Comparison of ENCODE assay signal across 11 mouse cellular contexts in the genomic region with DNA sequence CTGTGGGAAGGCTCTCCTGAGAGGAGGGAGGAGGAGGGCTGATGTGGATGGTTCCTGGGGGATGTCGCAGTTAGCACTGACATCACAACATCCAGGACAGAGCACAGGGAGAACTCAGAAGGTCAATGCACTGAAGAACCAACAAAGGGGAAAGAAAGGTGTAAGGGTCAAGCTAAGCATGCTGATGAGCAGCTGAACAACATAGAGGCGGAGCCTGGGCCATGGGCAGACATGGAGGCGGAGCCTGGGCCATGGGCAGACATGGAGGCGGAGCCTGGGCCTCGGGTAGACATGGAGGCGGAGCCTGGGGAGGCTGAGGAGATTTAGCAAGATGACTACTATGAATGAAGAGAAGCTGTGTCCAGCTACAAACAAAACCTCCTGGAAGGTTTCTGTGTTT. TPM values are rescaled to one million over a fixed set of nuclear protein-coding genes. Genes with fewer than 3 reads are reported as not detected.
DNase-seq lines count a peak whose midpoint lies in the region; ATAC-seq and TF ChIP-seq lines count a peak whose summit lies in the region.
"Had no signal": no experiment of that assay in that cellular context is flagged by ENCODE, and none has a peak within 500 bp of the region (broad histone marks: within the 10 kb centered on the region; RNA-seq: fewer than 3 reads in every experiment).

No protein-coding gene starts in this region.

- no peak overlapping the region for H3K4me2 ChIP-seq in heart, embryonic 11.5 days

- no peak overlapping the region for H3K27ac ChIP-seq in heart, embryonic 11.5 days (ENCODE audit: low read depth, low read length)
- no peak overlapping the region for H3K27ac ChIP-seq in thymus, adult 2 months (ENCODE audit: control insufficient read depth, insufficient read depth, low read length)

- H3K36me3 ChIP-seq in heart, embryonic 11.5 days (ENCODE audit: control insufficient read depth, insufficient read depth, low read length): no peaks in the 10 kb centered on the region
- H3K36me3 ChIP-seq in thymus, adult 2 months (ENCODE audit: control insufficient read depth, insufficient read depth, low read length): no peaks in the 10 kb centered on the region

- no peaks in the 10 kb centered on the region for H3K27me3 ChIP-seq in heart, embryonic 11.5 days (ENCODE audit: control insufficient read depth, insufficient read depth, low read length)
- no peaks in the 10 kb centered on the region for H3K27me3 ChIP-seq in thymus, adult 2 months (ENCODE audit: control insufficient read depth, insufficient read depth, low read length)

- DNase-seq in heart, adult 8-10 months (ENCODE audit: low spot score): no peak
- peak; percentile 21 for DNase-seq in thymus, postnatal 14 days
- DNase-seq in thymus, adult 2 months: no peak
- peak; percentile 89 for DNase-seq in liver
- peak; percentile 54 for DNase-seq in testis, postnatal 10 days (ENCODE audit: low spot score)
- no peak for DNase-seq in layer of hippocampus, adult 11-12 months (ENCODE audit: low spot score)
- no peak for DNase-seq in layer of hippocampus, postnatal 10 days (ENCODE audit: low spot score in 2 of 2)
- DNase-seq: right cerebral cortex, postnatal 4 days had no signal

- no peak overlapping the region for H3K4me3 ChIP-seq in heart, embryonic 11.5 days (ENCODE audit: low read depth, low read length)
- no peak overlapping the region for H3K4me3 ChIP-seq in thymus, adult 2 months (ENCODE audit: control insufficient read depth, insufficient read depth, low read length)
- H3K4me3 ChIP-seq: erythroblast, embryonic 14.5 days; myocyte had no signal

- TF ChIP-seq POLR2A in thymus, adult 2 months (IDR thresholded peaks at IDR 0.05; ENCODE audit: control insufficient read depth, extremely low read depth, insufficient read depth, low read length, poor library complexity): no peak

- ATAC-seq in heart, embryonic 11.5 days (replicated peaks; ENCODE audit: insufficient number of reproducible peaks, low FRiP score, low TSS enrichment): peak; percentile 78; the same call in 1 of the 2 replicates

- no peaks in the 10 kb centered on the region for H3K9me3 ChIP-seq in heart, embryonic 11.5 days (replicated peaks; ENCODE audit: control insufficient read depth, low read length)

- no peak for TF ChIP-seq CTCF in thymus, adult 2 months (IDR thresholded peaks at IDR 0.05; ENCODE audit: borderline replicate concordance, control insufficient read depth, extremely low read depth, insufficient read depth, low read length, poor library complexity)

- no peak overlapping the region for H3K9ac ChIP-seq in heart, embryonic 11.5 days (ENCODE audit: low read depth, low read length)

- WGBS in heart, embryonic 11.5 days (ENCODE audit: insufficient replicate concordance): 83% methylated on average over 6 of the region's 6 CpGs
- 82% methylated on average over 6 of the region's 6 CpGs for WGBS in thymus, adult 2 months

- H3K4me1 ChIP-seq in heart, embryonic 11.5 days (ENCODE audit: control insufficient read depth, insufficient read depth, low read length): 0 out of 2 replicates have a peak, but pooled peaks cover 2% of the 10 kb centered on the region
- peaks cover 11% of the 10 kb centered on the region for H3K4me1 ChIP-seq in thymus, adult 2 months (replicated peaks; ENCODE audit: control insufficient read depth, insufficient read depth, low read length)

RNA-seq across cellular contexts. Expression of gene Endod1, which starts 17.8 kb away (rescaled TPM):
- 11.5 and 12.9 TPM in 2 replicates for polyA plus RNA-seq in heart, embryonic 11.5 days (2014; fragmentation: Nextera tagmentation; extraction: Ambion mirVana)
- total RNA-seq in heart, adult 8-10 months (2022): 1 to 10 TPM; 6.2 to 7.6 (median 7.1) TPM
- polyA plus RNA-seq in thymus, adult 2 months (2012; rRNA removed): 62.3 and 64.2 TPM in 2 replicates
- 10 to 100 TPM; 38.8 to 43.2 TPM for total RNA-seq in layer of hippocampus, postnatal 10 days (2021)

Comparison
In these comparisons a context has a peak if more than half of its experiments do, and no peak if none do; other contexts are left out.
1. DNase-seq: peak in thymus, postnatal 14 days (single experiment), liver (single experiment) and testis, postnatal 10 days (single experiment); none in heart, adult 8-10 months (single experiment), thymus, adult 2 months (single experiment), layer of hippocampus, adult 11-12 months (single experiment) and layer of hippocampus, postnatal 10 days (0 of 2).
2. RNA of gene Endod1, which starts 17.8 kb away (total RNA-seq): 38.8 to 43.2 TPM in layer of hippocampus, postnatal 10 days; 6.2 to 7.6 TPM in heart, adult 8-10 months; every median in the first group is over 4 times any median in the second.